Mouse (Mus musculus) urinary bladder, adult 2 months (tissue): ENCODE data around the gene Acot1. TPM values are rescaled to one million over a fixed set of nuclear protein-coding genes. Genes with fewer than 3 reads are reported as not detected.
"Not testable (repeated sequence)": the region's sequence is repeated elsewhere in the genome, so short reads cannot be mapped to it uniquely, and the experiment has no call there.

Experiments
- DNase-seq: peaks from one replicate; pipeline ENCODE4 v3.0.0; 2022; ENCODE audit warnings: low spot score
- polyA plus RNA-seq: library from polyadenylated mRNA; depleted of rRNA; stranded (reverse); fragments of >200 nt; gene quantifications from 2 replicates; pipeline ENCODE4 v1.2.3, GENCODE M21; 2012

Acot1 gene
- polyA plus RNA-seq, 1 experiment, result 36.7 TPM

GRCm38 (mm10) chr12:84020528-84020927 is 11.2 kb downstream of the Acot1 start:
- DNase-seq, result not testable (repeated sequence)

GRCm38 (mm10) chr12:84022266-84022665 is 13.0 kb downstream of the Acot1 start:
- DNase-seq, result not testable (repeated sequence)

GRCm38 (mm10) chr12:84023052-84023745 is 13.9 kb downstream of the Acot1 start:
- DNase-seq, result no peak

GRCm38 (mm10) chr12:84025888-84026287 is 16.6 kb downstream of the Acot1 start:
- DNase-seq, result no peak

- DNase-seq, result not testable (repeated sequence)
These were observed 19.0 kb downstream of the Acot1 start for GRCm38 (mm10) chr12:84028328-84028727.

- DNase-seq, result not testable (repeated sequence)
These were observed 19.8 kb downstream of the Acot1 start for GRCm38 (mm10) chr12:84029043-84029442.

- peak; percentile 33 for DNase-seq
These were observed 21.5 kb downstream of the Acot1 start for GRCm38 (mm10) chr12:84030659-84031332.

GRCm38 (mm10) chr12:84032854-84033253 is 23.6 kb downstream of the Acot1 start:
- DNase-seq, result no peak

- not testable (repeated sequence) for DNase-seq
These were observed 24.0 kb downstream of the Acot1 start for GRCm38 (mm10) chr12:84033302-84033701.

- DNase-seq, result no peak
These were observed 24.8 kb downstream of the Acot1 start for GRCm38 (mm10) chr12:84034108-84034507.

- DNase-seq, result not testable (repeated sequence)
These were observed 29.0 kb downstream of the Acot1 start, which contains the start of gene Acot4 for GRCm38 (mm10) chr12:84038241-84038640. Gene Acot4 (plus strand): TSS chr12:84038379.

- DNase-seq, result peak; percentile 38
These were observed 29.4 kb downstream of the Acot1 start, which contains the start of gene Gm49366 for GRCm38 (mm10) chr12:84038691-84039111. Gene Gm49366 (plus strand): TSS chr12:84038935.

GRCm38 (mm10) chr12:84042248-84042647 is 33.0 kb downstream of the Acot1 start:
- no peak for DNase-seq

- DNase-seq, result no peak
These were observed 34.8 kb downstream of the Acot1 start for GRCm38 (mm10) chr12:84044045-84044444.

GRCm38 (mm10) chr12:84046906-84047305 is 37.6 kb downstream of the Acot1 start:
- no peak for DNase-seq

GRCm38 (mm10) chr12:84050744-84051143 is 41.5 kb downstream of the Acot1 start:
- DNase-seq, result not testable (repeated sequence)

GRCm38 (mm10) chr12:84051937-84052474 is 42.7 kb downstream of the Acot1 start, which contains the start of gene Acot3:
Gene Acot3 (plus strand): TSS chr12:84052144.
- DNase-seq, result no peak

GRCm38 (mm10) chr12:84052609-84053008 is 43.3 kb downstream of the Acot1 start:
- no peak for DNase-seq

GRCm38 (mm10) chr12:84053173-84053572 is 43.9 kb downstream of the Acot1 start:
- DNase-seq, result no peak

- DNase-seq, result no peak
These were observed 44.5 kb downstream of the Acot1 start for GRCm38 (mm10) chr12:84053679-84054391.

GRCm38 (mm10) chr12:84060946-84061345 is 51.7 kb downstream of the Acot1 start:
- no peak for DNase-seq

GRCm38 (mm10) chr12:84062336-84062735 is 53.0 kb downstream of the Acot1 start:
- no peak for DNase-seq
